Mouse (Mus musculus): ENCODE results near the gene Ing1. TPM values are rescaled to one million over a fixed set of nuclear protein-coding genes. Genes with fewer than 3 reads are reported as not detected.
"Not testable (repeated sequence)": the region's sequence is repeated elsewhere in the genome, so short reads cannot be mapped to it uniquely, and the experiment has no call there.

Ing1 gene
- polyA plus RNA-seq, 1 experiment from 2014 or later, result 44.7 TPM

DNA sequence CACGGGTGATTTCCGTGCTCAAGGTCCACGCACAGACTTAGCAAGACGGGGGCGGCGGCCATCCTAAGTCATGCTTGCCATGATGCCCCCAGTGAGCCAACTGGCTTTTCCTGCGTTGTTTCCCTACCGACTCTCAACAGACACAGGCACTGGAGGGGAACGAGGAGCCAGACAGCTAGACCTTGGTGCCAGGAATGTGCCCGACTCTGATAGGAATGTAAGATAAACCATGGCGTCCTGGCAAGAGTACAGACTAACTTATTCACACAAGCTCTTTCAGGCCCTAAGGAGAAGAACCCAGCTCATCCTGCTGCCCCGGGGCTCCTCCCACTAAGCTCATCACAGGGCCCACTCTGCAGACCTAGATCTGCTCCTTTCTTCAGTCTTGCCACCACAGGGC lies 13.3 kb upstream of the Ing1 start:
- ATAC-seq (ENCODE audit: low FRiP score, low TSS enrichment) (no peak), DNase-seq (no peak)
- Histone ChIP-seq H3K9me3 (ENCODE audit: control insufficient read depth, low read length) (no peaks in the 10 kb centered on the region), H3K4me2 (ENCODE audit: low read length) (no peak overlapping the region), H3K27me3 (ENCODE audit: control insufficient read depth, insufficient read depth, low read length) (no peaks in the 10 kb centered on the region), H3K4me3 (replicated peaks; ENCODE audit: low read depth, low read length) (no peak overlapping the region), H3K9ac (replicated peaks; ENCODE audit: low read length) (no peak overlapping the region), H3K27ac (replicated peaks; ENCODE audit: low read depth, low read length) (no peak overlapping the region), H3K36me3 (ENCODE audit: control insufficient read depth, insufficient read depth, low read length) (peaks cover 38% of the 10 kb centered on the region), H3K4me1 (ENCODE audit: control insufficient read depth, insufficient read depth, low read length) (no peaks in the 10 kb centered on the region)
- 93% methylated on average over 12 of the region's 12 CpGs for WGBS

DNA sequence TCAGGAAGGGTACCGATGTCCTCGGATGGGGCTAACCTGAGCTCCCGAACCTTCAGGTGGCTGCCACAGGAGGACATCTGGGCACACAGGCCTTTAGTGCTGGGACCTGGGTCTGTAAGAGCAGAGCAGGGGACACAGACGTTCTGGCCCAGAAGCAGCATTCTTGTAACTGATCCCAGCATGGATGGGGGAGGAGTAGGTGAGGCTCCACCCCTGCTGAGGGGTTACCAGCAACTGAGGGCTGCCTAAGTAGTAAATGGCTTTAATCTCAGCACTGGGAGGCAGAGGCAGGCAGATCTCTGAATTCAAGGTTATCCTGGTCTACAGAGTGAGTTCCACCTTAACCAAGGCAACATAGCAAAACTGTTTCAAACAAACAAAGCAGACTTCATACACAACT lies 12.5 kb upstream of the Ing1 start:
- H3K27me3 ChIP-seq (ENCODE audit: control insufficient read depth, insufficient read depth, low read length), result no peaks in the 10 kb centered on the region
- 89% methylated on average over 4 of the region's 4 CpGs for WGBS

GRCm38 (mm10) chr8:11544386-11544785 lies 11.0 kb upstream of the Ing1 start:
- 46% methylated on average over 3 of the region's 3 CpGs for WGBS
- DNase-seq, result peak; percentile 18

More for the DNA sequence above, 12.5 kb upstream of the Ing1 start:
- H3K9me3 ChIP-seq (ENCODE audit: control insufficient read depth, low read length), result no peaks in the 10 kb centered on the region
- H3K9ac ChIP-seq (replicated peaks; ENCODE audit: low read length), result no peak overlapping the region
- no peak for DNase-seq
- no peaks in the 10 kb centered on the region for H3K4me1 ChIP-seq (ENCODE audit: control insufficient read depth, insufficient read depth, low read length)
- peaks cover 35% of the 10 kb centered on the region for H3K36me3 ChIP-seq (ENCODE audit: control insufficient read depth, insufficient read depth, low read length)
- H3K4me2 ChIP-seq (ENCODE audit: low read length), result no peak overlapping the region
- no peak overlapping the region for H3K27ac ChIP-seq (replicated peaks; ENCODE audit: low read depth, low read length)
- ATAC-seq (ENCODE audit: low FRiP score, low TSS enrichment), result no peak
- no peak overlapping the region for H3K4me3 ChIP-seq (replicated peaks; ENCODE audit: low read depth, low read length)

GRCm38 (mm10) chr8:11547063-11547462 lies 8.3 kb upstream of the Ing1 start:
- H3K27ac ChIP-seq (replicated peaks; ENCODE audit: low read depth, low read length), result no peak overlapping the region
- H3K9ac ChIP-seq (replicated peaks; ENCODE audit: low read length), result no peak overlapping the region
- no peak overlapping the region for H3K4me2 ChIP-seq (ENCODE audit: low read length)
- no peaks in the 10 kb centered on the region for H3K27me3 ChIP-seq (ENCODE audit: control insufficient read depth, insufficient read depth, low read length)
- H3K36me3 ChIP-seq (ENCODE audit: control insufficient read depth, insufficient read depth, low read length), result peaks cover 10% of the 10 kb centered on the region
- WGBS, result 65% methylated on average over 6 of the region's 6 CpGs
- no peak for ATAC-seq (ENCODE audit: low FRiP score, low TSS enrichment)
- peaks cover 11% of the 10 kb centered on the region; the same call in 1 of the 2 replicates for H3K4me1 ChIP-seq (ENCODE audit: control insufficient read depth, insufficient read depth, low read length)
- H3K9me3 ChIP-seq (ENCODE audit: control insufficient read depth, low read length), result no peaks in the 10 kb centered on the region
- DNase-seq, result no peak
- H3K4me3 ChIP-seq (replicated peaks; ENCODE audit: low read depth, low read length), result no peak overlapping the region

More at GRCm38 (mm10) chr8:11544386-11544785, 11.0 kb upstream of the Ing1 start:
- Histone ChIP-seq H3K9me3 (ENCODE audit: control insufficient read depth, low read length) (no peaks in the 10 kb centered on the region), H3K27me3 (ENCODE audit: control insufficient read depth, insufficient read depth, low read length) (no peaks in the 10 kb centered on the region), H3K4me1 (ENCODE audit: control insufficient read depth, insufficient read depth, low read length) (no peaks in the 10 kb centered on the region), H3K36me3 (ENCODE audit: control insufficient read depth, insufficient read depth, low read length) (peaks cover 32% of the 10 kb centered on the region), H3K4me3 (replicated peaks; ENCODE audit: low read depth, low read length) (no peak overlapping the region), H3K4me2 (ENCODE audit: low read length) (no peak overlapping the region), H3K9ac (replicated peaks; ENCODE audit: low read length) (no peak overlapping the region), H3K27ac (replicated peaks; ENCODE audit: low read depth, low read length) (no peak overlapping the region)
- ATAC-seq (ENCODE audit: low FRiP score, low TSS enrichment), result no peak

DNA sequence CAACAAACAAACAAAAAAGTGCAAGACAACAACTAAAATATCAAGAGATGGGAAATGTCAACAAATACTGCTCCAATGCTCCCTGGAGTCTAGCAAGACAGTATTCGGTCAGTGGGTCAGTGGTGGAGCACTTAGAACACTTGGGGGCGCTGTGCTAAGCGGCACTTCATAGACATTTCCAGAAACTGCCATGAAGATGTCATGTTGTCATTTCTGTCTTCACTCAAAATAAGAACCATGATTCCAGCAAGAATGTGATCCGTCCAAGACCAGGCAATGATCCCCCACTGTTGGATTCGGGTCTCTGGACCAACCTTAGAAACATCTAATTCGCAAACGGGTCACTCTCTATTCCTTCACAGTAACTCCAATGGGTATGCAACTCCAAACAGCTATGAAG lies 5.7 kb upstream of the Ing1 start:
- peak overlapping the region; percentile 89; the same call in 1 of the 2 replicates for H3K27ac ChIP-seq (replicated peaks; ENCODE audit: low read depth, low read length)
- peaks cover 18% of the 10 kb centered on the region; the same call in 1 of the 2 replicates for H3K4me1 ChIP-seq (ENCODE audit: control insufficient read depth, insufficient read depth, low read length)
- peak; percentile 66 for DNase-seq

GRCm38 (mm10) chr8:11550281-11550948 lies 5.0 kb upstream of the Ing1 start, which contains the start of gene Cars2:
Gene Cars2 (minus strand): TSS chr8:11550783.
- DNase-seq, result peak; percentile 90
- Histone ChIP-seq H3K9ac (replicated peaks; ENCODE audit: low read length) (peak within 1 kb of the TSS; percentile 90), H3K27ac (replicated peaks; ENCODE audit: low read depth, low read length) (peak within 1 kb of the TSS; percentile 89), H3K4me3 (replicated peaks; ENCODE audit: low read depth, low read length) (peak within 1 kb of the TSS; percentile 73), H3K4me1 (ENCODE audit: control insufficient read depth, insufficient read depth, low read length) (peaks cover 18% of the 10 kb centered on the region; the same call in 1 of the 2 replicates), H3K9me3 (ENCODE audit: control insufficient read depth, low read length) (no peaks in the 10 kb centered on the region), H3K4me2 (ENCODE audit: low read length) (peak within 1 kb of the TSS; percentile 79), H3K36me3 (ENCODE audit: control insufficient read depth, insufficient read depth, low read length) (0 out of 2 replicates have a peak, but pooled peaks cover under 1% of the 10 kb centered on the region), H3K27me3 (ENCODE audit: control insufficient read depth, insufficient read depth, low read length) (no peaks in the 10 kb centered on the region)
- WGBS, result under 1% methylated on average over 53 of the region's 53 CpGs
- peak; percentile 63 for ATAC-seq (ENCODE audit: low FRiP score, low TSS enrichment)

More for the DNA sequence above, 5.7 kb upstream of the Ing1 start:
- H3K27me3 ChIP-seq (ENCODE audit: control insufficient read depth, insufficient read depth, low read length), result no peaks in the 10 kb centered on the region
- peak overlapping the region; percentile 79 for H3K4me2 ChIP-seq (ENCODE audit: low read length)
- no peak for ATAC-seq (ENCODE audit: low FRiP score, low TSS enrichment)
- peak overlapping the region; percentile 73 for H3K4me3 ChIP-seq (replicated peaks; ENCODE audit: low read depth, low read length)
- H3K9ac ChIP-seq (replicated peaks; ENCODE audit: low read length), result peak overlapping the region; percentile 90
- 0 out of 2 replicates have a peak, but pooled peaks cover 5% of the 10 kb centered on the region for H3K36me3 ChIP-seq (ENCODE audit: control insufficient read depth, insufficient read depth, low read length)
- WGBS, result 21% methylated on average over 7 of the region's 7 CpGs
- no peaks in the 10 kb centered on the region for H3K9me3 ChIP-seq (ENCODE audit: control insufficient read depth, low read length)

DNA sequence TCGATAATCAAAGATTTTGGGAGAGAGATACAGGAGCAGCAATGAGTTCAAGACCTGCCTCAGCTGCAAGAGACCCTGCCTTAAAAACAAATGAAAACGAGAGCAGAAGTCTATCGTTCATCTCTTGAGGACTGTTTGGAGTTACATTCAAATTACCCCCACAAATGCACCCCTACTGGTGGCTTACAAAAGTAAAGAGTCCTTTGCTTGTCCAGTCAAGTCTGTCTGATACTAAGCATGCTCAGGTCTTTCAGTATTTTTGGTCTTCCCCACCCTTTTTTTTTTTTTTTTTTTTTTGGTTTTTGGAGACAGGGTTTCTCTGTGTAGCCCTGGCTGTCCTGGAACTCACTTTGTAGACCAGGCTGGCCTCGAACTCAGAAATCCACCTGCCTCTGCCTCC lies 3.9 kb upstream of the Ing1 start:
- peaks cover 18% of the 10 kb centered on the region; the same call in 1 of the 2 replicates for H3K4me1 ChIP-seq (ENCODE audit: control insufficient read depth, insufficient read depth, low read length)
- H3K27me3 ChIP-seq (ENCODE audit: control insufficient read depth, insufficient read depth, low read length); H3K9me3 ChIP-seq (ENCODE audit: control insufficient read depth, low read length); H3K36me3 ChIP-seq (ENCODE audit: control insufficient read depth, insufficient read depth, low read length); DNase-seq; H3K4me2 ChIP-seq (ENCODE audit: low read length); H3K4me3 ChIP-seq (replicated peaks; ENCODE audit: low read depth, low read length); H3K9ac ChIP-seq (replicated peaks; ENCODE audit: low read length); H3K27ac ChIP-seq (replicated peaks; ENCODE audit: low read depth, low read length); ATAC-seq (ENCODE audit: low FRiP score, low TSS enrichment): not testable (repeated sequence)
- WGBS, result 86% methylated on average over 3 of the region's 4 CpGs

DNA sequence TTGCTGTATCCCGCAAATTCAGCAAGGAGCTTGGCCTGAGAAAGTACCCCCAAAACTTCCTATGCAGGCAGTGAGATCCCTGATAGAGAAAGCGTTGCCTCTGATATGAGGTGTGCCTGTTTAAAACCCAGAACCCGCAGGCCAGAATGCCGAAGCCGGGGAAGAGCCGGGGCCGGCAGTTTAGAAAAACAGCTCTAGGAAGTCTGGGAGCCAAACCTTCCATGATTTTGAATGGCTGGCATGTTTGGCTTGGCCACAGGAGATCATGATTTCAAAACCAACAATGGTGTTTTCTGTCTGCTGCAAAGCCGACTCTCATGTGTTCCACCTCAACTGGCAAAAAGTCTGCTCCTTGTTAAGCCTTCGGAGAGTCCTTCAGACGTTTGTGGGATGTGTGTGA lies 3.0 kb upstream of the Ing1 start:
- Histone ChIP-seq H3K4me2 (ENCODE audit: low read length) (no peak overlapping the region), H3K27ac (replicated peaks; ENCODE audit: low read depth, low read length) (no peak overlapping the region), H3K4me1 (ENCODE audit: control insufficient read depth, insufficient read depth, low read length) (peaks cover 18% of the 10 kb centered on the region; the same call in 1 of the 2 replicates), H3K9me3 (ENCODE audit: control insufficient read depth, low read length) (no peaks in the 10 kb centered on the region), H3K36me3 (ENCODE audit: control insufficient read depth, insufficient read depth, low read length) (no peaks in the 10 kb centered on the region), H3K27me3 (ENCODE audit: control insufficient read depth, insufficient read depth, low read length) (no peaks in the 10 kb centered on the region), H3K9ac (replicated peaks; ENCODE audit: low read length) (no peak overlapping the region), H3K4me3 (replicated peaks; ENCODE audit: low read depth, low read length) (no peak overlapping the region)
- WGBS, result 91% methylated on average over 10 of the region's 10 CpGs
- DNase-seq (no peak), ATAC-seq (ENCODE audit: low FRiP score, low TSS enrichment) (no peak)
